Comparison of ENCODE assay signal across 16 mouse cellular contexts in the genomic region with DNA sequence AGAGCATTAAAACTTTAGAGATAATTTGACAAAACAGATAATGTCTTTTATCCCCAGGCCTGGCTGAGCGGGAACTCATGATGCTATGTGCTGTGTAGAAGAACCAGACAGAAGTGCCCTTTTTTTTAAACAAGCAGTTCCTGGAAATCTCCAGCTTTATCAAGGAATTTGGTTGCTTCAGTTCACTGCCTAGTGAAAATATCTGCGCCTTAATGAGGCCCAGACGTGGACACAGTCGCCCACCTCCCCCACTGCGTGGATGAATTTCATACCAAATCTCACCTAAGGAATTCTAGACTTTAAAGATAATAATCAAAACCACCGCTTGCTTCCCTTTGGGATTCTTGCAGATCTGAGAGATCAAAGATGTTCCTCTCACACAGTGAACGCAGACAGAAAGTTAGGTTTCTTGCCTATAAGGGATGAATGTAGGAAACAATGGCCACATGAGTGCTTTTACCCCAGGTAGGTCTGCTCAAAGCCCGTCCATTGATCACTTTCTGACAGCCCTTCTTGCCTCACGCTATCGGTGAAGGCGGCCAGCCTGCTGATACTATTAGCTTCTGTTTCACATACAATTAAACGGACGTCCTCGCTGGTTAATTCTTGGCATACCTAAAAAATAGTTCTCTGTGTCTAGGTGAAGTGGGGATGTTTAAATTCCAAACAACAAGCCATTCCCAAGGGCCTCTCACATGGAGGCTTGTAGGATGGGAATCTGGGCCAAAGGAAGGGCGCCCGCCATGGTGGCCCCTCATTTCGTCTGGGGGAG.
DNase-seq lines count a peak whose midpoint lies in the region; ATAC-seq and TF ChIP-seq lines count a peak whose summit lies in the region.
"Had no signal": no experiment of that assay in that cellular context is flagged by ENCODE, and none has a peak within 500 bp of the region (broad histone marks: within the 10 kb centered on the region; RNA-seq: fewer than 3 reads in every experiment).

No protein-coding gene starts in this region.

- no peaks in the 10 kb centered on the region for H3K36me3 ChIP-seq in forebrain, embryonic 10.5 days (replicated peaks)
- no peaks in the 10 kb centered on the region for H3K36me3 ChIP-seq in forebrain, embryonic 14.5 days (ENCODE audit: control insufficient read depth, insufficient read depth, low read length)
- no peaks in the 10 kb centered on the region for H3K36me3 ChIP-seq in kidney, embryonic 15.5 days
- H3K36me3 ChIP-seq in kidney, adult 2 months (ENCODE audit: control insufficient read depth, insufficient read depth, low read length): no peaks in the 10 kb centered on the region
- no peaks in the 10 kb centered on the region for H3K36me3 ChIP-seq in limb, embryonic 10.5 days
- H3K36me3 ChIP-seq in hindbrain, embryonic 12.5 days: no peaks in the 10 kb centered on the region
- H3K36me3 ChIP-seq: hindbrain, embryonic 15.5 days; midbrain, embryonic 13.5 days had no signal

- peak; percentile 34 for DNase-seq in forebrain, embryonic 10.5 days (ENCODE audit: extremely low spot score, low spot score)
- no peak for DNase-seq in forebrain, embryonic 14.5 days (ENCODE audit: low spot score)
- no peak for DNase-seq in kidney, adult 2 months
- DNase-seq in embryo, embryonic 11.5 days (ENCODE audit: low read depth, low spot score): peak; percentile 26
- DNase-seq in limb, embryonic 10.5 days (ENCODE audit: low spot score): peak; percentile 48
- DNase-seq in cerebellum, adult 18-20 months: no peak
- DNase-seq: adrenal gland, adult 2 months; gastrocnemius, postnatal 10 days; layer of hippocampus, adult 9-11 months; lung, postnatal 14 days; right cerebral cortex, postnatal 25 days; thymus, adult 18-20 months had no signal

- peaks cover 19% of the 10 kb centered on the region for H3K4me1 ChIP-seq in forebrain, embryonic 10.5 days
- H3K4me1 ChIP-seq in forebrain, embryonic 14.5 days (ENCODE audit: control insufficient read depth, insufficient read depth, low read length): no peaks in the 10 kb centered on the region
- peaks cover 17% of the 10 kb centered on the region for H3K4me1 ChIP-seq in kidney, embryonic 15.5 days
- H3K4me1 ChIP-seq in kidney, adult 2 months (ENCODE audit: control insufficient read depth, insufficient read depth, low read length): no peaks in the 10 kb centered on the region
- peaks cover 25% of the 10 kb centered on the region for H3K4me1 ChIP-seq in limb, embryonic 10.5 days
- peaks cover 5% of the 10 kb centered on the region; the same call in 1 of the 2 replicates for H3K4me1 ChIP-seq in hindbrain, embryonic 12.5 days
- H3K4me1 ChIP-seq: hindbrain, embryonic 15.5 days; midbrain, embryonic 13.5 days had no signal

- no peak for TF ChIP-seq CTCF in kidney, adult 2 months (conservative IDR thresholded peaks at IDR 0.05; ENCODE audit: insufficient read depth, insufficient read length, low read depth, low read length)

- no peak overlapping the region for H3K4me2 ChIP-seq in forebrain, embryonic 14.5 days (ENCODE audit: low read length)
- no peak overlapping the region for H3K4me2 ChIP-seq in kidney, embryonic 15.5 days
- no peak overlapping the region for H3K4me2 ChIP-seq in hindbrain, embryonic 12.5 days (replicated peaks)
- H3K4me2 ChIP-seq: hindbrain, embryonic 15.5 days; midbrain, embryonic 13.5 days had no signal

- WGBS in forebrain, embryonic 10.5 days: 64% methylated on average over 17 of the region's 17 CpGs
- 84% methylated on average over 17 of the region's 17 CpGs for whole genome bisulfite sequencing in forebrain, embryonic 14.5 days
- 52% methylated on average over 17 of the region's 17 CpGs for WGBS in kidney, embryonic 15.5 days
- 65% methylated on average over 17 of the region's 17 CpGs for WGBS in kidney, adult 2 months
- WGBS in limb, embryonic 10.5 days: 47% methylated on average over 17 of the region's 17 CpGs
- WGBS in hindbrain, embryonic 12.5 days: 61% methylated on average over 17 of the region's 17 CpGs

- no peak for ATAC-seq in forebrain, embryonic 14.5 days
- no peak for ATAC-seq in kidney, embryonic 15.5 days (replicated peaks; ENCODE audit: low FRiP score)
- ATAC-seq in hindbrain, embryonic 12.5 days (ENCODE audit: low FRiP score): no peak
- ATAC-seq: midbrain, embryonic 13.5 days had no signal

- H3K9ac ChIP-seq in forebrain, embryonic 14.5 days (ENCODE audit: low read length): no peak overlapping the region
- no peak overlapping the region for H3K9ac ChIP-seq in kidney, embryonic 15.5 days
- no peak overlapping the region for H3K9ac ChIP-seq in hindbrain, embryonic 12.5 days
- H3K9ac ChIP-seq: hindbrain, embryonic 15.5 days; midbrain, embryonic 13.5 days had no signal

- H3K27ac ChIP-seq in forebrain, embryonic 10.5 days: peak overlapping the region; percentile 64
- no peak overlapping the region for H3K27ac ChIP-seq in forebrain, embryonic 14.5 days (ENCODE audit: low read depth, low read length)
- peak overlapping the region; percentile 49 for H3K27ac ChIP-seq in kidney, embryonic 15.5 days
- H3K27ac ChIP-seq in kidney, adult 2 months (ENCODE audit: insufficient read depth, low read depth, low read length): no peak overlapping the region
- H3K27ac ChIP-seq in limb, embryonic 10.5 days: peak overlapping the region; percentile 79
- H3K27ac ChIP-seq in hindbrain, embryonic 12.5 days: no peak overlapping the region
- H3K27ac ChIP-seq: hindbrain, embryonic 15.5 days; midbrain, embryonic 13.5 days had no signal

- H3K27me3 ChIP-seq in forebrain, embryonic 10.5 days (ENCODE audit: poor library complexity, severe bottlenecking): no peaks in the 10 kb centered on the region
- H3K27me3 ChIP-seq in forebrain, embryonic 14.5 days (replicated peaks; ENCODE audit: control insufficient read depth, insufficient read depth, low read length): no peaks in the 10 kb centered on the region
- H3K27me3 ChIP-seq in kidney, embryonic 15.5 days: no peaks in the 10 kb centered on the region
- no peaks in the 10 kb centered on the region for H3K27me3 ChIP-seq in kidney, adult 2 months (replicated peaks; ENCODE audit: control insufficient read depth, insufficient read depth, low read length)
- no peaks in the 10 kb centered on the region for H3K27me3 ChIP-seq in limb, embryonic 10.5 days (ENCODE audit: low read depth, poor library complexity, severe bottlenecking)
- no peaks in the 10 kb centered on the region for H3K27me3 ChIP-seq in hindbrain, embryonic 12.5 days
- H3K27me3 ChIP-seq: hindbrain, embryonic 15.5 days; midbrain, embryonic 13.5 days had no signal

- no peak overlapping the region for H3K4me3 ChIP-seq in forebrain, embryonic 10.5 days
- H3K4me3 ChIP-seq in forebrain, embryonic 14.5 days (ENCODE audit: low read depth, low read length): no peak overlapping the region
- no peak overlapping the region for H3K4me3 ChIP-seq in kidney, embryonic 15.5 days (replicated peaks)
- no peak overlapping the region for H3K4me3 ChIP-seq in kidney, adult 2 months (ENCODE audit: insufficient read depth, low read depth, low read length)
- no peak overlapping the region for H3K4me3 ChIP-seq in limb, embryonic 10.5 days
- H3K4me3 ChIP-seq in hindbrain, embryonic 12.5 days: no peak overlapping the region
- H3K4me3 ChIP-seq: hindbrain, embryonic 15.5 days; midbrain, embryonic 13.5 days had no signal

- no peaks in the 10 kb centered on the region for H3K9me3 ChIP-seq in forebrain, embryonic 10.5 days
- H3K9me3 ChIP-seq in forebrain, embryonic 14.5 days (replicated peaks; ENCODE audit: control insufficient read depth, low read length): no peaks in the 10 kb centered on the region
- H3K9me3 ChIP-seq in kidney, embryonic 15.5 days (replicated peaks): no peaks in the 10 kb centered on the region
- no peaks in the 10 kb centered on the region for H3K9me3 ChIP-seq in limb, embryonic 10.5 days (replicated peaks)
- H3K9me3 ChIP-seq in hindbrain, embryonic 12.5 days (replicated peaks): no peaks in the 10 kb centered on the region
- H3K9me3 ChIP-seq: hindbrain, embryonic 15.5 days; midbrain, embryonic 13.5 days had no signal

- TF ChIP-seq POLR2A in kidney, adult 2 months (IDR thresholded peaks at IDR 0.05; ENCODE audit: low read depth, low read length): no peak

Comparison
In these comparisons a context has a peak if more than half of its experiments do, and no peak if none do; other contexts are left out.
1. DNase-seq: peak in forebrain, embryonic 10.5 days (single experiment), embryo, embryonic 11.5 days (single experiment) and limb, embryonic 10.5 days (single experiment); none in forebrain, embryonic 14.5 days (single experiment), kidney, adult 2 months (single experiment) and cerebellum, adult 18-20 months (0 of 2).
2. H3K27ac ChIP-seq: peak in forebrain, embryonic 10.5 days (single experiment), kidney, embryonic 15.5 days (single experiment) and limb, embryonic 10.5 days (single experiment); none in forebrain, embryonic 14.5 days (single experiment), kidney, adult 2 months (single experiment) and hindbrain, embryonic 12.5 days (single experiment).